Mouse (Mus musculus): ENCODE data around the gene Zfp94. TPM values are rescaled to one million over a fixed set of nuclear protein-coding genes. Genes with fewer than 3 reads are reported as not detected.
"Not testable (repeated sequence)": the region's sequence is repeated elsewhere in the genome, so short reads cannot be mapped to it uniquely, and the experiment has no call there.

Zfp94 gene
- total RNA-seq, 2 experiments from 2014 or later = 12.5 to 15.0 TPM

DNA sequence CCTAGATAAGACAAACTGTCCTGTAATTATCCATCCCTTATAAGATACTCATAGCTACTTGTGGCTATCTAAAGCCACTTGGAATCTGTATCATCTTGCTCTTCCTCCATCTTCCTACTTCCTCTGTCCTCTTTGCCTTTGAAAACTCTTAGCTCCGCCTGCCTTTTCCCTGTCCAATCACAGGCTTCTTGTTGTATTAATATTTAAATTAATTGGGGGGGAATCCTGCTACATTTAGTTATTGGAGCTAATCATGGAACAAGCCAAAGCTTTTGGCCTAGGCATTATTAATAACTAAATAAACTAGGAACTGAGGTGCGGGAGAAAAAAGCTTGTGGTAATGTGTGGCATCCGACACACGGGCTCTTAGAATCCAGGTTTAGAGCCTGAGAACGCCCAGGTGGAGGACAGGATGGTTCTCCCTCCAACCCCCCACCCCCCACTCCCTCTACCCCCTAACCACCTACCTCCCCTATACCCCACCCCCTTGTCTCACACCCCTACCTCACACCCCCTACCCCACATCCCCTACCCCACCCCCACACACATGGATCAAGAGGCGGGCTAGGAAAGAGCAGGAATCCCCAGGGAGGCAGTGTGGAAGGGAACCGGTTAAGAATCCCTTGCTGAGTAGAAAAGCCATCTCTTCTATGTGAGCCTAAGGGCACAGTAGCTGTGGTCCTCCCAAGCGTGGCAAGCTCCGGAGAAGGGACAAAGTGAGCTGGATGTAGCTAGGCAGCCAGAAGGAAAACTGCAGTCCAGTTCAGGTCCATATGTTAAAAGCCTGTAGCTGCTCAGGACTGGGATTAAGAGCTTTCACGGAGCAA is 36.2 kb downstream of the Zfp94 start:
- no peak for DNase-seq (ENCODE audit: extremely low spot score in 1 of 2, low spot score in 1 of 2)

DNA sequence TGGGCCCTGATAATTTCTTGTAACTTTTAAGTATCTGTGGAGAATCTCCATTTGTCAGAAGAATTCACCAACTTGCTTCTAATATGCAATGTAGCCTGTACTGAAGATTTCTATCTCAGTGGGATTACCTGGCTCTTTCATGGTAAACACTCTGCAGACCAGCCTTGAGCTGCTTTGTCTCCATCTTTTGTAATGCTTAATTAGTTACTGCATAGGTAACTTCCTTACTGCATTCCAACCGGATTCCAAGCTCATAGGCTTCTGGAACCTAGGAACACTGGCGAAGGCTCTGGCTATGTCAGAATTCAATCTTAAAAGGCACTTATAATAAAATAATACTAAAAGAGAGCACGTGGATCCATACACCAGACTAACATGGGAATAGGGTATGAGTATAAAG is 37.7 kb downstream of the Zfp94 start:
- not testable (repeated sequence) for DNase-seq (ENCODE audit: extremely low spot score in 1 of 2, low spot score in 1 of 2)

DNA sequence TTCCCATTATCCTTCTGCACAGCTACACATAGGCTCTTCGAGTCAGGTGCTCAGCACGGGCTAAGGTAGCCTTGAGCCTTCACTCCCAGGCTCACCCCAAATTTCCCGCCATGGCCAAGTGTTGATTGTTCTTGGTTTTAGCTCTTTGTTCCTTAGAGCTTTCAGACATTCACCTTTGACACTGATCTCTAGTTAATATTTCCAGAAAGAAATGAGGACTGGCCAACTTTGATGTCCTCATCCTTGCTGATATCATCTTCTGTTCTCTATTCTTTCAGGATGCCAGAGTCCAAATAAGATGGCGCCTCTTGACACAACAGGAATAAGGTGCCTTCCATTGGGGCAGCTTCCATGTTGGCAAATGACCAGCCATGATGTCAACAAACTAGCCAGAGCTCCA is 42.0 kb downstream of the Zfp94 start:
- no peak for DNase-seq (ENCODE audit: extremely low spot score in 1 of 2, low spot score in 1 of 2)

GRCm38 (mm10) chr7:24271191-24271590 is 45.3 kb downstream of the Zfp94 start:
- DNase-seq (ENCODE audit: extremely low spot score in 1 of 2, low spot score in 1 of 2) = no peak

- peak; percentile 59 to 67 for DNase-seq (ENCODE audit: extremely low spot score in 1 of 2, low spot score in 1 of 2)
Observed at GRCm38 (mm10) chr7:24270288-24270672, 46.2 kb downstream of the Zfp94 start, which contains the start of gene Zfp93. Gene Zfp93 (plus strand): TSS chr7:24270420.

- no peak for DNase-seq (ENCODE audit: extremely low spot score in 1 of 2, low spot score in 1 of 2)
Observed at GRCm38 (mm10) chr7:24269667-24270287, 46.7 kb downstream of the Zfp94 start.

DNA sequence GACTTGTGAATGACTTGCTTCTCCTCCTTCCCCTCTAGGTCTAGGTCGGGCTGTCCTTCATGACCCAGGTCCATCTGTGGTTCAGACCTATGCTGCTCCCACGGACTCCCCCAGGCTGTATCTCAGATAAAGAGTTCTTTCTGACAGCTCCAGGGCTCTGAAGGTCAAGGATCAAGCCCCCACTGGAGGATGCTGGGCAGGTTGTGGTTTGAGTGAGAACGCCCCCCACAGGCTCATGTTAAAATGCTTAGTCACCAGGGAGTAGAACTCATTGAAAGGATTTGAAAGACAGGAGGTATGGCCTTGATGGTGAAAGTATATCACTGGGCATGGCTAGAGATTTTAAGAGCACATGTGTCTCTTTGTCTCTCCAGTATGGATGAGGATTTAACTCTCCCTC is 47.2 kb downstream of the Zfp94 start:
- DNase-seq (ENCODE audit: extremely low spot score in 1 of 2, low spot score in 1 of 2) = no peak

DNA sequence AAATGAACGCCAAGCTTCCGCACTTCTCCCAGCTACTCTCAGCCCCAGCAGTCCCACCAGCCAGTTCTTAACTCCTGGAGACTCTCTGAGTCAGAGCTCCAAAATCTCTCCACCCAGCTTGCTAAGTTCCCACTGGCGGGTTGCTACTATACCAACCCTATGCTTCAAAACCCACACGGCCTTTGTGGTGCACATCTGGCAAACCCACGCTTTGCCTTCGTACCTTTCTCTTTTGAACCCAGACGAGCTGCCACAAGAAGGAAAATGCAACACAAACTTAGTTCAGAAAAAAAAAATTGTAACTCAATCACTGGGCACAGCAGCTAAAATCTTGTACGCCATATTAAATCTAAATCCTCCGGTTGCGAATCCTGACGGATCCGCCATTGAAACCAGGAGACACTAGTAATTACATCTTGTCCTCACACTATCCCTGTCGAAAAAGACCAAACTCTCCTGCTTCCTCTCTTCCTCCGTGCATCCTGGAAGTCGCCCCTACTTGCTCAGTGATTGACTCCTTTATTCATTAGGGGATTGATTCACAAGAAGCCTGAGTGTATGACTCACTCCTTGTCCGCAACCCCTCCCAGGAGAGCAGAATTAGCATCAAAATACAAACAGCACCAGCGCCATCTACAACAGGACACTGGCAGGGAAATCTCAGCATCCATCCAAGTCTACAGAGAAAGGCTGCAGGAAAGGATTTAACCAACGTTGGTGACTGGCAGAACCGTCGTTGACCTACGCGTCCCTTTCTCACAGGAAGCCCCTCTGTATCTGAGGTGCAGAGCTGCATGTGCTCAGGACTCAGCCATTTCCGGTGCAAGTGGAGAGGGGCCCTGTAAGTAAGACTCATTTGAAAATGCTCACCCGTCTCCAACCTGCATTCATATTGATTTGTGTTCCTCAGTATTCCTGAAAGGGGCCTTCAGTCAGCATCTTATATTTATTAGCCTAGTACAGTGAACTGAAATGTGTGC is 48.0 kb downstream of the Zfp94 start:
- DNase-seq (ENCODE audit: extremely low spot score in 1 of 2, low spot score in 1 of 2) = no peak

DNA sequence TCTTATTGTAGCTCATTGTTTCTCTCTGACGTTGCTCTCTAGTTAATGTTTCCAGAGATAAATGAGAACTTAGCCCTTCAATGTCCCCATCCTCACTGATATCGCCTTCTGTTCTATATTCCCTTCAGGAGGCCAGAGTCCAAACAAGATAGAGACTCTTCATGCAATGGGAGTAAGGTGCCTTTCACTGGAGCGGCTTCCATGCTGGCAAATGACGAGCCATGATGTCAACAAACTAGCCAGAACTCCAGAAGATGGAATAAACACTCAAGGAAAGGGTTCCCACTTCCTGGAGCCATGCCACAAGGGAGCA is 56.5 kb downstream of the Zfp94 start:
- DNase-seq (ENCODE audit: extremely low spot score in 1 of 2, low spot score in 1 of 2) = no peak

GRCm38 (mm10) chr7:24259306-24259999 is 57.0 kb downstream of the Zfp94 start:
- DNase-seq (ENCODE audit: extremely low spot score in 1 of 2, low spot score in 1 of 2) = no peak

- DNase-seq (ENCODE audit: extremely low spot score in 1 of 2, low spot score in 1 of 2) = peak; percentile 68 to 78
Observed at GRCm38 (mm10) chr7:24254633-24255474, 61.6 kb downstream of the Zfp94 start, which contains the start of gene Zfp108. Gene Zfp108 (plus strand): TSS chr7:24254794.

DNA sequence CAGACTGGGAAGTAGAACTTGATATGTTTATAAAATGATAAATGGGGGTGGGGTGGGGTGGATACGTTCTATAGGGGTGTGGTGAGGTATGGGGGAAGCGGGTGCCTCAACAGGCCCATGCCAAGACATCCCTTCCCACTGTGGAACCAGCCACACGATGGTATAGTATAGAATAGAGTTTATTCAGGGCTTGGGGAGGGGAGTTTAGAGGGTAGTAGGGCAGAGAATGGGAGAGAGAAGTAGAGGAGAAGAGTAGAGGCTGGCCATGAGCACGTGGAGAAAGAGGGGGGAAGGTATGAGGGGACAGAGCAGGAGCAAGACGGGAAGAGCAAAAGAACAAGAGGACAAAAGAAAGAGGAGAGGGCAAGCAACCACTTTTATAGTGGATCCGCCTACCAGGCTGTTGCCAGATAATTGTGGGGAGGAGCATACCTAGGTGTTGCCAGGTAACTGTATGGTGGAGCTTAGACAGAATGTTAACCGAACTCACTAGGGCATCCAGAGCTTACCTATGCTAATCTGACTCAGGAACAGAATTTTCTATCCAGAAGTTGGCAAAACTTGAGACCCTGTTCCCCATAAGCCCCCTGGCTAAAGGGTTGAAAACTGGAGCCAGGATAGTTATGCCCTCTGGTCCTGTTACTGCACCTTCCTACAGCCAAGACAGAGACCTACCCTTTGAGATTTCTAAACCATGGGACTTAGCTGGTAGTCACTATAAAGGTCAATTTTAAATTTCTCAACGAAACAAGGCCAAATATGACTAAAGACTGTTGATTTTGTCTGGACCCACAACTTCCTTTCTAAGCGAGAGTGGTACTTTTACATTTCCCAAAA is 62.5 kb downstream of the Zfp94 start:
- DNase-seq (ENCODE audit: extremely low spot score in 1 of 2, low spot score in 1 of 2) = no peak

Small RNA genes within 50 kb of the gene (microRNA-seq; reads per million reads assigned to microRNA genes)
- 0 reads per million in 2 experiments for gene Gm27592

Other genes with a start within 250 kb of the Zfp94 start
- 10 to 100 TPM; 37.5 to 37.8 TPM for gene Zfp180, start 234.7 kb downstream of the Zfp94 start, total RNA-seq (2021)
- gene Zfp112, start 204.4 kb downstream of the Zfp94 start, total RNA-seq (2021) = 10 to 100 TPM in 1 of 2 experiments, 1 to 10 TPM in 1; 7.9 to 11.1 TPM
- gene Zfp235, start 182.5 kb downstream of the Zfp94 start, total RNA-seq (2021) = 10 to 100 TPM; 19.7 to 23.1 TPM
- 1 to 10 TPM; 3.6 to 3.9 TPM for gene Zfp114, start 141.6 kb downstream of the Zfp94 start, total RNA-seq (2021)
- gene Zfp111, start 105.2 kb downstream of the Zfp94 start, total RNA-seq (2021) = 10 to 100 TPM in 1 of 2 experiments, 1 to 10 TPM in 1; 8.8 to 11.3 TPM
- gene Zfp109, start 79.1 kb downstream of the Zfp94 start, total RNA-seq (2021) = 1 to 10 TPM; 8.5 to 9.0 TPM
- 1 to 10 TPM; 7.7 to 8.1 TPM for gene Zfp108, start 61.9 kb downstream of the Zfp94 start, total RNA-seq (2021)
- 10 to 100 TPM; 12.5 to 13.2 TPM for gene Zfp93, start 46.2 kb downstream of the Zfp94 start, total RNA-seq (2021)
- 10 to 100 TPM; 24.1 to 27.5 TPM for gene Zfp61, start 15.4 kb downstream of the Zfp94 start, total RNA-seq (2021)
- gene Tescl, start 17.3 kb upstream of the Zfp94 start, total RNA-seq (2021) = not detected
- gene Lypd5, start 32.5 kb upstream of the Zfp94 start, total RNA-seq (2021) = not detected
- under 1 TPM; 0.27 to 0.47 TPM for gene Kcnn4, start 53.6 kb upstream of the Zfp94 start, total RNA-seq (2021)
- 10 to 100 TPM; 32.9 to 37.9 TPM for gene Smg9, start 83.0 kb upstream of the Zfp94 start, total RNA-seq (2021)
- not detected for gene Irgc1, start 135.6 kb upstream of the Zfp94 start, total RNA-seq (2021)
- gene Plaur, start 145.8 kb upstream of the Zfp94 start, total RNA-seq (2021) = 1 to 10 TPM in 1 of 2 experiments, under 1 TPM in 1; 0.40 to 1.0 TPM
- gene Cadm4, start 165.4 kb upstream of the Zfp94 start, total RNA-seq (2021) = 100 to 1,000 TPM; 156 to 179 TPM
- gene Zfp428, start 190.3 kb upstream of the Zfp94 start, total RNA-seq (2021) = 10 to 100 TPM; 39.8 to 45.0 TPM
- not detected for gene AC161166.1, start 195.8 kb upstream of the Zfp94 start, total RNA-seq (2021)
- 10 to 100 TPM; 69.0 to 71.9 TPM for gene Irgq, start 214.0 kb upstream of the Zfp94 start, total RNA-seq (2021)
- gene Pinlyp, start 229.5 kb upstream of the Zfp94 start, total RNA-seq (2021) = not detected
- gene Xrcc1, start 229.6 kb upstream of the Zfp94 start, total RNA-seq (2021) = 10 to 100 TPM; 34.8 to 43.0 TPM

All from layer of hippocampus, postnatal 25 days (tissue).